Mouse (Mus musculus) megakaryocyte-erythroid progenitor cell, adult 5-6 weeks (primary cell): Measurements from ENCODE around the gene Lrrc58. TPM values are rescaled to one million over a fixed set of nuclear protein-coding genes. Genes with fewer than 3 reads are reported as not detected.

ENCODE experiments used
- ATAC-seq: replicated peaks from 2 replicates; pipeline ENCODE4 v1.8.0; 2016; ENCODE audit warnings: mild to moderate bottlenecking, inconsistent platforms; ENCODE audit not compliant: severe bottlenecking, poor library complexity, low FRiP score, low TSS enrichment
- total RNA-seq, 2 experiments: library from RNA; stranded (forward) in 1 of 2; stranded (reverse) in 1 of 2; fragments of 200-1000, 215-1000 nt in 1 of 2; fragments of >200 nt in 1 of 2; fragmentation: Nextera tagmentation in 1 of 2; gene quantifications; 2 replicates each; pipeline ENCODE4 v1.2.3; 2014 to 2017

The Lrrc58 gene
- total RNA-seq, 2 experiments from 2014 or later = 26.7 to 29.8 TPM

DNA sequence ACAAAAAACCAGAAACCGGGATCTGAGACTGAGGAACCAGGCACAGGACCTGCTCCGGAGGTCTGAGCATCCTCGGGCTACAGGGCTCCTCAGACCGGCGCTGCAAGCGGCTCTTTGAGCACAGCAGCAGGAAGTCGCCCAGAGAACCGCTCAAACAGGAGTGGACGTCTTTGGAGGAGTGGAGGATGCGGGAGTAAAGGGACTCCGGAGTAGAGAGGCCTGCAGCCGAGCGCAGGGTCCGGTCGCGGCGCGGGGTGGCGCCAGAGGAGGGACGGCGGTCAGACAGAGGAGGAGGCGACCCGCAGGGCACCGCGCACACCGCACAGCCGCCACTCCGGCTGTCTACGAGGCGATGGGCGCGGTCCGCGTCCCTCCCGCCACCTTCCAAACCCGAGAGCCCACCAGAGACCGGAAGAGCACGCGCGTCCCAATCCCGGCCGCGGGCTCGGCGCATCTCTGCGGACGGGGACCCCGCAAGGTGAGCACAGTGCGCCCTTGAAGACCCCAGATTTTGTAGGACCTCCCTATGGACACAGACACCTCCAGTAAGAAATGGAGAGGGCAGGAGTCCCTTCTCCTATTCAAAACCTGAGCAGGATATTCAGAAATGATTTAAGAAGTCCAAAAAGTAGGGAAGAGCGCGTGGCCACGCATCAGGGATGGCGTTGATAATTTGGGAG lies 48.1 kb downstream of the Lrrc58 start, which contains the start of gene Gpr156:
Gpr156 (plus strand) TSS at position 359 of the 680 bp plus-strand sequence.
- ATAC-seq = peak; percentile 37; the same call in 1 of the 2 replicates

GRCm38 (mm10) chr16:37916818-37917201 lies 48.6 kb downstream of the Lrrc58 start:
- no peak for ATAC-seq

- ATAC-seq = no peak
Observed at GRCm38 (mm10) chr16:37919000-37919399, 50.8 kb downstream of the Lrrc58 start.

DNA sequence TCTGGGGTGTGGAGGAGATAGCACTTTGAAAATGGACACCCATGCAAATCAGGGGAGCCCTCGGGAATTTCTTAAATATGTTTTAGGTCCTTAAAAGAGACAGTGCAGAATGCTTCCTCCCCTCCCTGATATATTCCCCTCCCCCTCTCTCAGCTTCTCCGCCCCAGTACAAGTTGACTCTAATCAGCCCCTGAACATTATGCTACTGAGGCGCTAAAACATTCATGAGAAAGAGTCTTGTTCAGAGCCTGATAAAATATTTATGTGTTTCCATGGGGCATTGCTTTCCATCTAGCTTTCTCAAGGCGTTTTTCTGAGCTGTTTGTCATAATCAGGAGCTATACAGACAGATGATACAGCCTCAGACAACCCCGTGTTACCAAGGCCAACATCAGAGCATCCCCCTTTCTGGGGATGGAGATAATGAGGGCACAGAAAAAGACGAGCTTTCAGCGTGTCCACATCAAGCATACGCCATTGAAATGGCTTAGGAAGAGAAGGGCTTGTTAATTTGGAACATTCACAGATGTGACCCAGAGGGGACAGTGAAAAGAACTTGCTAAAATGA lies 52.7 kb downstream of the Lrrc58 start:
- ATAC-seq = no peak

DNA sequence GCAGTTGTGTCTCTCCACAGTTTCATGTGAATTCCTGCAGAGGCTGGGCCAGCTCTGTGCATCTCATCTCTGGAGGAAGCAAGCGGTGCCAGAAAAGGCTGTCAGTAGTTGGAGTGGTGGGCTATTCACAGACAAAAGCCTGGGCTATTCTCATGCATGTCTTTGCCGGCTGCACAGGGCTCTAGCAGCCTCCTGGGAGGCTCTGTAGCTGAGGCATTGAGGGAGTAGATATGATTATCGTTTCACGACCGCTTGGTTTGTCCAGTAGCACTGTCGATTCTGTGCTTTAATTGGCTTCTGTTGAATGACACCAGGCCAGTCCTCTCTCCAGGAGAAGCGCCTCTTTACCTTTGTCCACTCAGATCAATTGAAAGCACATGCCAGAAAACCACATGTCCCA lies 57.9 kb downstream of the Lrrc58 start:
- no peak for ATAC-seq

DNA sequence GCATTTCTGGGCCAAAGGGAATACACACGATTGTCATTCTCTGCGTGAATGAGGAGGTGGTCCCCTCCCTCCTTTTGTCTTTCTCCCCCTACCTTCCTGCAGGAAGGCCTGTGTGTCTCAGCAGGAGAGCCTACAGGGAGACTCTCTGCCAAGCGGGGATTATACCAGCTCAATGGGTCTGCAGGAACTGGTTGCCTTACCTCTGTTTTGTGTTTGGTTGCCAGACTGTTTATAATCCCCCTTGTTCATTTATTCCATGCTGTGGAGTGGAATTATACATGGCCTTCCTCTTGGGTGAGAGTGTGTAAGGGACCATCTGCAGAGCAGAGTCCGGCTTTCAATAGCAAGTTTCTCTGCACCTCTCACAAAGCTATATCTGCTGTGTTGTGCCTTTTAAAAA lies 58.9 kb downstream of the Lrrc58 start:
- ATAC-seq = no peak

DNA sequence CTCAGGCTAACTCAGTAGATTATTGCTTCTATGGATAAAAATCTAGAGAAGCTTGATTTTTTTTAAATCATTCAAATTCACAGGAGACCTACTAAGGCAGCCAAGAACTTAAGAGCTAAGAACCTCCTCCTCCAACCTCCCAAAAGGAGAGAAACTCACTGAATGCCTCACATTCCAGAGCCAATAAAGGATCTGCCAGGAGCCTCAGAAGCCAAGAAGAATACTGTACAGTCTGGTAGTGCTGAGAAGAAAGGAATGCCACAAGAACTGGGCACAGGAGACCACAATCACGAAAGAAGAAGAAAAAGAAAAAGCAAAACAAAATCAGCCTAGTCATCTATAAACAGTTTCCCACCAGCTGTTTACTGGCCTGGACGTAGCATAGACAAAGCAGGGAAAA lies 60.8 kb downstream of the Lrrc58 start:
- ATAC-seq = no peak

- ATAC-seq = no peak
Observed at GRCm38 (mm10) chr16:37929626-37930025, 61.4 kb downstream of the Lrrc58 start.

DNA sequence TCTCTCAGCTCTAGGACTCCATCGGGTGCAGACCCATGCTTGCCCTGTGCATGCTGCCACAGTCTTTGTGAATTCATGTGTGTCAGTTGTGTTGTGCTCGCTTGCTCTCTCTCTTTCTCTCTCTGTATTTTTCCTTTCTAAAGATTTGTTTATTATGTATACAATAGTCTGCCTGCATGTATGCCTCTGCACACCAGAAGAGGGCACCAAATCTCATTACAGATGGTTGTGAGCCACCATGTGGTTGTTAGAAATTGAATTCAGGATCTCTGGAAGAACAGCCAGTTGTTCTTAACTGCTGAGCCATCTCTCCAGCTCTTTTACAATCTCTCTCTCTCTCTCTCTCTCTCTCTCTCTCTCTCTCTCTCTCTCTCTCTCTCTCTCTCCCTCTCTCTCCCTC lies 66.7 kb downstream of the Lrrc58 start:
- ATAC-seq = no peak

DNA sequence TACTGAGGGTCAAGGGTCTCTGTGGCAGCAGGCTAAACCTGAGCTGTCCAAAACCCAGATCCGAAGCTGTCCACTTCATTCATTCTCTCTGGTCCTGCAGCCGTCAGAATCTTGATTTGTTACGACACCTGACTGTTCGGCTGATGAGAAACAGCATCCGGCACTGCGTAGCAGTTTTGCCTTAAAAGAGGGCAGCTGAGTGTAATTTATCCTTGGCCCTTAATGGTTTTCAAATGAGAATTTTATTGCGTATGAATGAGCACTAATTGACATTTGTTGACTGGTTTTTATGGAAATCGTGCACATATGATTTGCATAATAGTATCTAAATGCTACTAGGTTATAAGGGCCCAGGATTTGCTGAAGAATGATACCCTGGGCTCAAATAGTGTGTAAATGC lies 69.1 kb downstream of the Lrrc58 start:
- no peak for ATAC-seq

Other genes starting within 250 kb of the Lrrc58 start
- gene Ndufb4, start 213.9 kb upstream of the Lrrc58 start, total RNA-seq (2014; fragmentation: Nextera tagmentation) = 48.1 and 63.1 TPM in 2 replicates
- 9.9 and 30.6 TPM in 2 replicates for gene Ndufb4, start 213.9 kb upstream of the Lrrc58 start, total RNA-seq (2017)
- gene Fstl1, start 91.5 kb upstream of the Lrrc58 start, total RNA-seq (2014; fragmentation: Nextera tagmentation) = 2.1 TPM in 1 of 2 replicates, not detected in the other
- gene Fstl1, start 91.5 kb upstream of the Lrrc58 start, total RNA-seq (2017) = 0.23 and 0.42 TPM in 2 replicates
- gene Gm36028, start 7.2 kb upstream of the Lrrc58 start, total RNA-seq (2014; fragmentation: Nextera tagmentation) = not detected in 2 replicates
- gene Gm36028, start 7.2 kb upstream of the Lrrc58 start, total RNA-seq (2017) = not detected in 2 replicates
- gene Gpr156, start 48.1 kb downstream of the Lrrc58 start, total RNA-seq (2014; fragmentation: Nextera tagmentation) = not detected in 2 replicates
- not detected in 2 replicates for gene Gpr156, start 48.1 kb downstream of the Lrrc58 start, total RNA-seq (2017)
- gene Gsk3b, start 220.6 kb downstream of the Lrrc58 start, total RNA-seq (2014; fragmentation: Nextera tagmentation) = 34.1 and 54.9 TPM in 2 replicates
- 31.8 and 44.1 TPM in 2 replicates for gene Gsk3b, start 220.6 kb downstream of the Lrrc58 start, total RNA-seq (2017)